Mouse (Mus musculus): ENCODE results near the gene Hadhb.
A peak's percentile ranks its signal among the peaks of the same experiment; 100 is the strongest.

Gene Hadhb

GRCm38 (mm10) chr5:30154474-30155394, at the start of gene Hadhb, which contains the start of gene Hadha:
Hadhb (plus strand) TSS chr5:30155248.
Hadha (minus strand) TSS chr5:30155162.
- DNase-seq (ENCODE audit: low read depth in 2 of 2, low spot score in 2 of 2) = peak; percentile 93 to 96

- DNase-seq (ENCODE audit: low read depth in 2 of 2, low spot score in 2 of 2) = no peak
Observed at GRCm38 (mm10) chr5:30105668-30106300, 49.3 kb upstream of the Hadhb start, which contains the start of gene 3110082J24Rik. 3110082J24Rik (minus strand) TSS chr5:30106086.

- DNase-seq (ENCODE audit: low read depth in 2 of 2, low spot score in 2 of 2) = no peak
Observed at GRCm38 (mm10) chr5:30106756-30107155, 48.3 kb upstream of the Hadhb start.

GRCm38 (mm10) chr5:30107186-30107585, 47.9 kb upstream of the Hadhb start:
- no peak for DNase-seq (ENCODE audit: low read depth in 2 of 2, low spot score in 2 of 2)

GRCm38 (mm10) chr5:30107611-30108041, 47.4 kb upstream of the Hadhb start:
- no peak for DNase-seq (ENCODE audit: low read depth in 2 of 2, low spot score in 2 of 2)

- DNase-seq (ENCODE audit: low read depth in 2 of 2, low spot score in 2 of 2) = no peak
Observed at GRCm38 (mm10) chr5:30108233-30108632, 46.8 kb upstream of the Hadhb start.

- DNase-seq (ENCODE audit: low read depth in 2 of 2, low spot score in 2 of 2) = no peak
Observed at GRCm38 (mm10) chr5:30109899-30110298, 45.1 kb upstream of the Hadhb start.

- DNase-seq (ENCODE audit: low read depth in 2 of 2, low spot score in 2 of 2) = no peak
Observed at GRCm38 (mm10) chr5:30110371-30111060, 44.5 kb upstream of the Hadhb start.

GRCm38 (mm10) chr5:30111126-30111525, 43.9 kb upstream of the Hadhb start:
- DNase-seq (ENCODE audit: low read depth in 2 of 2, low spot score in 2 of 2) = no peak

GRCm38 (mm10) chr5:30111771-30112170, 43.3 kb upstream of the Hadhb start:
- DNase-seq (ENCODE audit: low read depth in 2 of 2, low spot score in 2 of 2) = no peak

- no peak for DNase-seq (ENCODE audit: low read depth in 2 of 2, low spot score in 2 of 2)
Observed at GRCm38 (mm10) chr5:30112533-30113068, 42.4 kb upstream of the Hadhb start.

- peak in 1 of 2 experiments; percentile 38 for DNase-seq (ENCODE audit: low read depth in 2 of 2, low spot score in 2 of 2)
Observed at GRCm38 (mm10) chr5:30113881-30114760, 40.9 kb upstream of the Hadhb start.

GRCm38 (mm10) chr5:30114761-30115140, 40.3 kb upstream of the Hadhb start:
- no peak for DNase-seq (ENCODE audit: low read depth in 2 of 2, low spot score in 2 of 2)

- no peak for DNase-seq (ENCODE audit: low read depth in 2 of 2, low spot score in 2 of 2)
Observed at GRCm38 (mm10) chr5:30115718-30116117, 39.3 kb upstream of the Hadhb start.

GRCm38 (mm10) chr5:30118018-30118417, 37.0 kb upstream of the Hadhb start:
- DNase-seq (ENCODE audit: low read depth in 2 of 2, low spot score in 2 of 2) = no peak

- no peak for DNase-seq (ENCODE audit: low read depth in 2 of 2, low spot score in 2 of 2)
Observed at GRCm38 (mm10) chr5:30119163-30119562, 35.9 kb upstream of the Hadhb start.

GRCm38 (mm10) chr5:30120106-30120505, 34.9 kb upstream of the Hadhb start:
- DNase-seq (ENCODE audit: low read depth in 2 of 2, low spot score in 2 of 2) = no peak

GRCm38 (mm10) chr5:30122481-30122880, 32.6 kb upstream of the Hadhb start:
- DNase-seq (ENCODE audit: low read depth in 2 of 2, low spot score in 2 of 2) = no peak

- DNase-seq (ENCODE audit: low read depth in 2 of 2, low spot score in 2 of 2) = no peak
Observed at GRCm38 (mm10) chr5:30125587-30125986, 29.5 kb upstream of the Hadhb start.

- no peak for DNase-seq (ENCODE audit: low read depth in 2 of 2, low spot score in 2 of 2)
Observed at GRCm38 (mm10) chr5:30126756-30127155, 28.3 kb upstream of the Hadhb start.
